Mouse (Mus musculus) limb, embryonic 13.5 days (tissue): ENCODE data around the gene Lexm. TPM values are rescaled to one million over a fixed set of nuclear protein-coding genes. Genes with fewer than 3 reads are reported as not detected.

Experiments
- ATAC-seq: fragments of 200-750 bp; cut with Nextera tagmentation; 2 replicates; pipeline ENCODE4 v1.8.0; 2017; ENCODE audit warnings: low read depth, moderate number of reproducible peaks, moderate TSS enrichment; ENCODE audit not compliant: low FRiP score
- H3K27ac ChIP-seq: fragments of 300-500 bp; sonication (generic); 2 replicates; pipeline ENCODE4 v1.5.1; 2015; ENCODE audit warnings: inconsistent platforms, mild to moderate bottlenecking, moderate library complexity
- H3K27me3 ChIP-seq: fragments of 300-500 bp; sonication (generic); 2 replicates; pipeline ENCODE4 v1.6.1; 2015; ENCODE audit warnings: mild to moderate bottlenecking, inconsistent platforms
- H3K36me3 ChIP-seq: fragments of 300-500 bp; sonication (generic); 2 replicates; pipeline ENCODE4 v1.6.1; 2015; ENCODE audit warnings: inconsistent platforms, mild to moderate bottlenecking, moderate library complexity
- H3K4me1 ChIP-seq: fragments of 300-500 bp; sonication (generic); 2 replicates; pipeline ENCODE4 v1.6.1; 2015; ENCODE audit warnings: inconsistent platforms
- H3K4me2 ChIP-seq: fragments of 300-500 bp; sonication (generic); replicated peaks from 2 replicates; pipeline ENCODE4 v1.6.1; 2015; ENCODE audit warnings: inconsistent platforms, mild to moderate bottlenecking, moderate library complexity
- H3K4me3 ChIP-seq: fragments of 300-500 bp; sonication (generic); 2 replicates; pipeline ENCODE4 v1.5.1; 2015; ENCODE audit warnings: moderate library complexity, mild to moderate bottlenecking, inconsistent platforms
- H3K9ac ChIP-seq: fragments of 300-500 bp; sonication (generic); 2 replicates; pipeline ENCODE4 v1.6.1; 2015; ENCODE audit warnings: mild to moderate bottlenecking, inconsistent platforms
- H3K9me3 ChIP-seq: fragments of 300-500 bp; sonication (generic); 2 replicates; pipeline ENCODE4 v1.6.1; 2016; ENCODE audit warnings: inconsistent platforms
- WGBS: fragments of 180-500 bp; shearing (Covaris S2); methylation state at CpG from one replicate; pipeline ENCODE4 v1.1.7; 2015; 5-methylcytosine and 5-hydroxymethylcytosine counted together
- polyA plus RNA-seq: library from polyadenylated mRNA; unstranded; fragments of >200 nt; fragmentation: Nextera tagmentation; extraction: Ambion mirVana; gene quantifications from 2 replicates; pipeline ENCODE4 v1.2.1, GENCODE M21; 2015

The Lexm gene
- polyA plus RNA-seq, 1 experiment from 2014 or later: 0.11 TPM

- no peaks in the 10 kb centered on the region for H3K36me3 ChIP-seq
- H3K27ac ChIP-seq: peak overlapping the region; percentile 79
- H3K9me3 ChIP-seq: no peaks in the 10 kb centered on the region
- H3K4me1 ChIP-seq: peaks cover 28% of the 10 kb centered on the region
- ATAC-seq: no peak
- H3K27me3 ChIP-seq: no peaks in the 10 kb centered on the region
- no peak overlapping the region for H3K4me3 ChIP-seq
- 0 out of 2 replicates have a peak overlapping the region, but pooled peaks have one; percentile 45 for H3K9ac ChIP-seq
- 62% methylated on average over 6 of the region's 6 CpGs for WGBS
- H3K4me2 ChIP-seq: peak overlapping the region; percentile 36; the same call in 1 of the 2 replicates
Measured at GRCm38 (mm10) chr4:106644218-106644610, 27.2 kb upstream of the Lexm start.

- ATAC-seq: peak; percentile 58
Measured at GRCm38 (mm10) chr4:106643483-106644217, 26.6 kb upstream of the Lexm start.

GRCm38 (mm10) chr4:106634086-106634479 is 17.0 kb upstream of the Lexm start:
- ATAC-seq: no peak
- Histone ChIP-seq H3K4me3 (no peak overlapping the region), H3K27ac (peak overlapping the region; percentile 75; the same call in 1 of the 2 replicates)

More at GRCm38 (mm10) chr4:106643483-106644217, 26.6 kb upstream of the Lexm start:
- Histone ChIP-seq H3K27ac (peak overlapping the region; percentile 79), H3K9me3 (no peaks in the 10 kb centered on the region), H3K9ac (peak overlapping the region; percentile 45; the same call in 1 of the 2 replicates), H3K27me3 (no peaks in the 10 kb centered on the region), H3K4me2 (peak overlapping the region; percentile 36), H3K36me3 (no peaks in the 10 kb centered on the region), H3K4me1 (peaks cover 28% of the 10 kb centered on the region), H3K4me3 (no peak overlapping the region)
- WGBS: 11% methylated on average over 8 of the region's 8 CpGs

GRCm38 (mm10) chr4:106633281-106634085 is 16.4 kb upstream of the Lexm start:
- H3K4me1 ChIP-seq: peaks cover 34% of the 10 kb centered on the region
- ATAC-seq: peak; percentile 57; the same call in 1 of the 2 replicates
- H3K4me3 ChIP-seq: no peak overlapping the region
- no peaks in the 10 kb centered on the region for H3K36me3 ChIP-seq
- H3K4me2 ChIP-seq: peak overlapping the region; percentile 3; the same call in 1 of the 2 replicates
- H3K27ac ChIP-seq: peak overlapping the region; percentile 75; the same call in 1 of the 2 replicates
- no peaks in the 10 kb centered on the region for H3K9me3 ChIP-seq
- 0 out of 2 replicates have a peak overlapping the region, but pooled peaks have one; percentile 13 for H3K9ac ChIP-seq
- H3K27me3 ChIP-seq: no peaks in the 10 kb centered on the region
- WGBS: 17% methylated on average over 8 of the region's 8 CpGs

More at GRCm38 (mm10) chr4:106634086-106634479, 17.0 kb upstream of the Lexm start:
- no peak overlapping the region for H3K9ac ChIP-seq
- WGBS: 49% methylated on average over 9 of the region's 9 CpGs
- H3K27me3 ChIP-seq: no peaks in the 10 kb centered on the region
- no peaks in the 10 kb centered on the region for H3K36me3 ChIP-seq
- 0 out of 2 replicates have a peak overlapping the region, but pooled peaks have one; percentile 3 for H3K4me2 ChIP-seq
- peaks cover 34% of the 10 kb centered on the region for H3K4me1 ChIP-seq
- no peaks in the 10 kb centered on the region for H3K9me3 ChIP-seq

- no peak for ATAC-seq
- H3K27ac ChIP-seq: no peak overlapping the region; the same call in 1 of the 2 replicates
- H3K4me1 ChIP-seq: peaks cover 34% of the 10 kb centered on the region
- no peaks in the 10 kb centered on the region for H3K36me3 ChIP-seq
- H3K9ac ChIP-seq: no peak overlapping the region
- no peaks in the 10 kb centered on the region for H3K27me3 ChIP-seq
- no peak overlapping the region for H3K4me2 ChIP-seq
- 36% methylated on average over 1 of the region's 3 CpGs for WGBS
- H3K4me3 ChIP-seq: no peak overlapping the region
- no peaks in the 10 kb centered on the region for H3K9me3 ChIP-seq
Measured at GRCm38 (mm10) chr4:106632313-106632712, 15.3 kb upstream of the Lexm start.

GRCm38 (mm10) chr4:106630333-106631220 is 13.5 kb upstream of the Lexm start:
- peak overlapping the region; percentile 48; the same call in 1 of the 2 replicates for H3K27ac ChIP-seq
- peak; percentile 74 for ATAC-seq
- no peaks in the 10 kb centered on the region for H3K36me3 ChIP-seq
- peaks cover under 1% of the 10 kb centered on the region; the same call in 1 of the 2 replicates for H3K27me3 ChIP-seq
- H3K4me3 ChIP-seq: no peak overlapping the region
- peak overlapping the region; percentile 25 for H3K4me2 ChIP-seq
- 12% methylated on average over 14 of the region's 14 CpGs for WGBS
- peak overlapping the region; percentile 43; the same call in 1 of the 2 replicates for H3K9ac ChIP-seq
- peaks cover 42% of the 10 kb centered on the region for H3K4me1 ChIP-seq
- H3K9me3 ChIP-seq: no peaks in the 10 kb centered on the region

- Histone ChIP-seq H3K4me2 (no peak overlapping the region), H3K4me1 (peaks cover 42% of the 10 kb centered on the region), H3K4me3 (no peak overlapping the region), H3K36me3 (no peaks in the 10 kb centered on the region), H3K9me3 (no peaks in the 10 kb centered on the region), H3K27me3 (peaks cover 12% of the 10 kb centered on the region), H3K27ac (no peak overlapping the region), H3K9ac (no peak overlapping the region)
- ATAC-seq: no peak
- WGBS: 57% methylated on average over 5 of the region's 5 CpGs
Measured at GRCm38 (mm10) chr4:106629374-106629773, 12.3 kb upstream of the Lexm start.

- Histone ChIP-seq H3K4me2 (no peak overlapping the region), H3K9ac (no peak overlapping the region), H3K4me3 (no peak overlapping the region), H3K4me1 (peaks cover 36% of the 10 kb centered on the region), H3K27ac (no peak overlapping the region), H3K27me3 (peaks cover 18% of the 10 kb centered on the region), H3K9me3 (no peaks in the 10 kb centered on the region), H3K36me3 (no peaks in the 10 kb centered on the region)
- ATAC-seq: no peak
- WGBS: 47% methylated on average over 9 of the region's 9 CpGs
Measured at GRCm38 (mm10) chr4:106628650-106629360, 11.8 kb upstream of the Lexm start.

- Histone ChIP-seq H3K4me1 (peaks cover 26% of the 10 kb centered on the region), H3K4me2 (no peak overlapping the region), H3K27me3 (peaks cover 28% of the 10 kb centered on the region), H3K9me3 (no peaks in the 10 kb centered on the region), H3K4me3 (no peak overlapping the region), H3K36me3 (no peaks in the 10 kb centered on the region), H3K9ac (no peak overlapping the region), H3K27ac (no peak overlapping the region)
- 77% methylated on average over 5 of the region's 5 CpGs for WGBS
- no peak for ATAC-seq
Measured at GRCm38 (mm10) chr4:106627809-106628208, 10.8 kb upstream of the Lexm start.

GRCm38 (mm10) chr4:106624271-106624670 is 7.2 kb upstream of the Lexm start:
- Histone ChIP-seq H3K4me2 (no peak overlapping the region), H3K27ac (no peak overlapping the region), H3K9me3 (no peaks in the 10 kb centered on the region), H3K9ac (no peak overlapping the region), H3K27me3 (peaks cover 54% of the 10 kb centered on the region), H3K36me3 (no peaks in the 10 kb centered on the region), H3K4me1 (peaks cover 13% of the 10 kb centered on the region), H3K4me3 (no peak overlapping the region)
- no peak for ATAC-seq
- WGBS: 89% methylated on average over 10 of the region's 10 CpGs

- H3K9ac ChIP-seq: no peak overlapping the region
- no peak overlapping the region for H3K27ac ChIP-seq
- peak overlapping the region; percentile 32; the same call in 1 of the 2 replicates for H3K4me2 ChIP-seq
- peaks cover 56% of the 10 kb centered on the region for H3K27me3 ChIP-seq
- H3K4me3 ChIP-seq: 0 out of 2 replicates have a peak overlapping the region, but pooled peaks have one; percentile 0
- peaks cover 13% of the 10 kb centered on the region for H3K4me1 ChIP-seq
- H3K9me3 ChIP-seq: no peaks in the 10 kb centered on the region
- no peak for ATAC-seq
- H3K36me3 ChIP-seq: no peaks in the 10 kb centered on the region
- WGBS: 25% methylated on average over 28 of the region's 28 CpGs
Measured at GRCm38 (mm10) chr4:106622712-106623111, 5.7 kb upstream of the Lexm start.
